Mouse (Mus musculus) C2C12 (cell line): ENCODE measurements around the gene Ccdc15.

Experiments used
- CTCF ChIP-seq: IDR thresholded peaks from one replicate; pipeline ENCODE4 v1.5.1; 2011; ENCODE audit not compliant: control insufficient read depth, insufficient read depth, insufficient read length
- FOSL1 ChIP-seq: IDR thresholded peaks from one replicate; pipeline ENCODE4 v1.8.0; 2011; ENCODE audit warnings: mild to moderate bottlenecking, low read length; ENCODE audit not compliant: poor library complexity, insufficient read depth, severe bottlenecking
- MAX ChIP-seq: IDR thresholded peaks from one replicate; pipeline ENCODE4 v1.6.1; 2011; ENCODE audit warnings: mild to moderate bottlenecking, control low read depth
- MYOD1 ChIP-seq: IDR thresholded peaks from one replicate; pipeline ENCODE4 v1.6.1; 2011; ENCODE audit warnings: low read depth; ENCODE audit not compliant: control insufficient read depth, insufficient read length
- MYOG ChIP-seq: IDR thresholded peaks from one replicate; pipeline ENCODE4 v1.6.1; 2011; ENCODE audit not compliant: control insufficient read depth, insufficient read length; ENCODE audit errors: extremely low read depth
- USF1 ChIP-seq: IDR thresholded peaks from one replicate; pipeline ENCODE4 v1.6.1; 2011; ENCODE audit warnings: low read depth, mild to moderate bottlenecking, control low read depth, moderate library complexity

DNA sequence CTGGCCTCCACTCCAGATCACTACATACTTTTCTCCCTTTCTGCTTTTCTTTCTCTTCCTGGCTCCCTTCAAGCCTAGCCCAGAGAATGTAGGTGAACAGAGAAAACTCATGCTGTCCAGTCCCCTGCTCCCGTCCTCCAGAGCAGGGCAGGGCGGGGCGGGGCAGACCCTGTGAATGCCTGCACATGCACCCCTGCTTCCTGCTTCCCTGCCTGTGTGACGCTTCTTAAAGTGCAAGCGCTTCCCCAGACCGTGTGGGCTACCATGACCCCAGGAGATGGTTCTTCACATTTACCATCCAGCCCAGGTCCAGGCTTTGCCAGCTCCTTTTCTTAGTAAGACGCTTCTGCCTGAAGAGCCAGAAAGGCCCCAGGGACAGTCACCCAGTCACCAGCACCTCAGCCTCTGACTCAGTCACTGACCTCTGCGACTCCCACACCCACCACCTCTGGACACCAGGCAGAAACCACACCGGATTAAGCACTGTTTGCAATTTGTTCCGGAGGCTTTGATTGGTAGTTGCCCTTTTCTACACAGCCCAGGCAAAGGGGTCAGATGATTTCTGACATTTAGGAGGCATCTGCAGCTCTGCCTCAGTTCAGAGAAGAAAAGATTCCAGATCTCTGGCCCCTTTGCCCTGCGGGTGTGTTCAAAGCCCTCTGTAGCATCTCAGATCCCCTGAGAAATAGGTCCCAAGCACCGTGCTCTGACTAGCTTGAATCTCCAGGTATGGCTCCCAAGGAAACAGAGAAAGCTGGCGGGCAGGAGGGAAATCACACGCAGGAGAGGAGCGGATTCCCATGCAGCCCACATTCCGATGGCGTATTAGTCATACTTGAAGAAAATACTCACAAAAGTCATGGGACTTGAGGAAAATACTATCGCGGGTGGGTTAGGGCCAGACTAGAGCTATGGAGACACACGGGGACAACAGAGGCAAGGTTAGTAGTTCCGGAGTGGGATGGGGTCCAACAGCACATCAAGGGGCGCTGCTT, 115.7 kb downstream of the Ccdc15 start:
- TF ChIP-seq CTCF (no peak), MAX (no peak), MYOD1 (no peak), FOSL1 (peak; percentile 6), USF1 (peak; percentile 1), MYOG (no peak)
